Mouse (Mus musculus) urinary bladder, adult 2 months (tissue): ENCODE data around the gene Cacna2d3. TPM values are rescaled to one million over a fixed set of nuclear protein-coding genes. Genes with fewer than 3 reads are reported as not detected.

Experiments
- DNase-seq: peaks from one replicate; pipeline ENCODE4 v3.0.0; 2022; ENCODE audit warnings: low spot score
- polyA plus RNA-seq: library from polyadenylated mRNA; depleted of rRNA; stranded (reverse); fragments of >200 nt; gene quantifications from 2 replicates; pipeline ENCODE4 v1.2.3, GENCODE M21; 2012

The Cacna2d3 gene
- polyA plus RNA-seq, 1 experiment: 4.0 TPM

DNA sequence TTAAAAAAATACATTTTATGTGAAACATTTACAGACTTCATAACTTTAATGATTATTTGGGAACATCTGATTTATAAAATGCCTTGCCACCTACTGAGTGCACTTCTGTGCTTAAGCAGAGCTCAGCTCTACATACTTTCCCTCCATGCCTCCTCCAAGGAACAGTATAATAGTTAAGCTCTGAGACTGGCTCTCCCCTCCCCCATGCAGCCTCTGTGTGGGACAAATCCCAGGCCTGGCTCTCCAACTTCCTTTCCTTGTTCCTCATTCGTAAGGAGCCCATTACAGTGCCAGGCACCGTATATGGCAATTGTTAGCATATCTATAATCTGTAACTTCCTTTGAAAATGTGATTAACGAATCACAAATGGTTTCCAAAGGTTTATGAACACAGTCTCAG, 644.2 kb downstream of the Cacna2d3 start:
- no peak for DNase-seq

DNA sequence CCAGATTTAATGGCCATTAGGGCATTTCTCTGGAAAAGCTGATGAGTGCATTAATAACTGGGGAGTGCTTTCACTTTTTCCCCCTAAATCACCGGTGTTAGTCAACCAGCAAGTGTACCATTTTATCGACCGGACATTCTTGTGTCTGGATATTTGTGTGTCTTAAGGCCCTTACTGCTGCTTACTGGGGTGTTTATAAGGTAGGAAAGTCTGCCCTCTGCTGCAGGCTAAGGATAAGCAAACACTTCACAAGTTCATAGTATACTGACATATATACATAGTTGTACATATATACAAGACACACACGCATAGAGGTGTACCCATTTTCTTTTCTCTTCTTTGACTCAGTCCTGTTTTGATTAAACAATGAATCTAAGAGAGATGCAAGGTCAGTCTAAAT, 647.9 kb downstream of the Cacna2d3 start:
- no peak for DNase-seq

DNA sequence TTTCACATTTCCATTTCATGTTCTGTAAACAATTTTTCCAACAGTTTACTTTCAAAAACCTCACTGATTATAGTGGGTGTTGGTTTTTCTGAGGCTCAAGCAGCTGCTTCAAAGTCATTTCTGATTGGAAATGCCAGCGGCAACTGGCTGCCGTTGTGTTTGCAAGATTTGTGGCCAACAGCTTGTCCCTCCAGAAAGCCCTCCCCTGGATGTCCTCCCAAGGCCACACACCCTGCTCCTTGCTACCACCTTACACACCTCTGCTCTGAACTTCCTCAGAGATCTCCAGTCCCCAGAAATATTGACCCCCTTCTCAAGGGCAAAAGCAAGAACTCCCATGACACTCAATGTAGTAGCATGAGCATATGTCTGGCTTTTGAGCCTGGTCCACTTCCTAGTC, 659.0 kb downstream of the Cacna2d3 start:
- no peak for DNase-seq

DNA sequence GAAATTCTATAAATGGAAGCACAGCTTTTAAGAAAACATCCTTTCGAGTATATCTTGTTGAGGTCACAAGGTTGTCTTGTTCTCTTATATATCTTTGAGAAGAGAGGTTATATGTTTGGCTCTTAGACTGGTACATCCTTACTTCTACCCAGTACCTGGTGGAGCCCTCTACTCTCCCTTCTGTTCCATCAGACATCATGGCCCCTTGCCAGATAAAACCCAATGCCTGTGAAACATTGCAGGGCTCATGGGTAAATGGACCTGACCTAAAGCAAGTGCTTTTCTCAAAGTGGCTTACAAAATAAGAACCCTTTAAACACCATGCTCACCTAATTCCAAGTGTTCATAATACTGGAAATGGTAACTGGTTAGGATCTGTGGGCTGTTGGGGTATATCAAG, 660.2 kb downstream of the Cacna2d3 start:
- no peak for DNase-seq

DNA sequence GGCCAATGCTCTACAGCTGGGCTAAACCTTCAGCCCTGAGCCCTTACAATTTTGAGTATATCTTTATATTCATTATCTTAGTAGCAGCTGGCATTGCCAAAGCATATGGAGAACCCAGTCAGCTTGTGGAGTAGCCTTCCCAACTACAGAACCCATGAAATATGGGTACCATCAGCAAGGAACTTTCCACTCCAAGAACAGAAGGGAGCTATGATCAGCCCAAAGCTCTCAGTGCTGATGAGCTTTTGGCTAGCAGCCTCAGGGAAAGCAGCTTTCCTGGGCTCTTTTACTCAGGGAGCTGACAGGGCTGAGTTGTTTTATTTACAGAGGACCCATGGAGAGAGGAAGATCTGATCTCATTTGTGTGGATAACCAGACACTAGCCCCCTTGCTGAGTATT, 661.0 kb downstream of the Cacna2d3 start:
- no peak for DNase-seq

DNA sequence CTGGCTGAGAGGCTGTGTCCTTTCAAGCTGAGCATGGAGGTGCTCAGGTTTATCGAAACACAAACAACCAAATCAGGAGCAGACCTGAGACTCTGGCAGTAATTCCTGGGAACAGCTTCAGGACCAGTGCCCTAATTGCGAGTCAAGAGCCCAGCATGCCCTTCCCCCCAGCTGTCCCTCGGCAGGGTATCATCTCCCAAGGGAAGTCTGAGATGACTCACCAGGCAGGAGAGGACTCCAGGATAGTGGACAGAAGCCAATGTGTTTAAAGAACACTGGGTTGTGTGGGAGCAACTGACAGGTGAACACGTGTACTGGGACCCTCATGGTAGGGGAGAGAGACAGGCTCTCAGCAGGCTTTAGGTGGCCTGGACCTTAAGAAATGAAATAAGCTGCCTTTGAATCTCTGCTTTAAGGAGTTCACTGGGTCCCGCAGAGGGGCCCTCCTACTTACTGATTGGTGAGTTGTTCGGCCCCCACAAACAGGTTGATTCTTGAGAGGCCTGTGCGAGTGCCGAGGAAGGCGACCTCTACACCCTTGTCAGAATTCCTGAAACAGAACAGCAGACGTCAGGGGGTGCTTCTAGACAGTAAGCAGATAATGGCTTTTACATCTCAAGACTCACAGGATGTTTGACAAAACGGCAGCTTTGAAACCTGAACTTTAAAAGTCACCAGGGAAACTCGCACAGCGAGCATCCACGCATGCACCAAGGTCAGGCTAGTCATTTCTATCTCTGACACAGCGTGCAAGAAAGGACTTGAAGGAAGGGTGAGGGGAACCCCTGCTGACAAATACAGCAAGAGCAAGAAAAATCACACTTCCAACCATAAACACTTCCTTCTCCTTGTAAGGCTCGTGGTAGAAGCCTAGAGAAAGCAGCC, 669.5 kb downstream of the Cacna2d3 start:
- no peak for DNase-seq

DNA sequence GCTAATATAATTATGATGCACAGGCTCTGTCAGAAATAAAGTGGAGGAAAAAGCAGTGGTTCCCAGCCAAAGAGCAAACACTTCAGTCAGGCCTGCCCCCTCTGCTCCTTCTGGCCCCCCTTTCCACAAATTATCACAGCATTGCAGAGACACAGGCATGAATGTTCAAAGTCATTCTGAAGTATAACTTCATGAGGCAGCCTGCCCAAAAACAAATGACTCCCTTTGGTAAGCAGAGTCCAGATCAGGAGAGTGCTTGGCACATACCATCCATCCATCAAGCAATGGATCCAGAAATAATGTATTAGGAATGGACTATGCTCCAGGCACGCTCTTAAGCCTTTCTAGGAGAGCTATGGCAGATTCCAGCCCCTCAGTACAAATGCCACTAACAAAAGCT, 679.3 kb downstream of the Cacna2d3 start:
- DNase-seq: no peak

DNA sequence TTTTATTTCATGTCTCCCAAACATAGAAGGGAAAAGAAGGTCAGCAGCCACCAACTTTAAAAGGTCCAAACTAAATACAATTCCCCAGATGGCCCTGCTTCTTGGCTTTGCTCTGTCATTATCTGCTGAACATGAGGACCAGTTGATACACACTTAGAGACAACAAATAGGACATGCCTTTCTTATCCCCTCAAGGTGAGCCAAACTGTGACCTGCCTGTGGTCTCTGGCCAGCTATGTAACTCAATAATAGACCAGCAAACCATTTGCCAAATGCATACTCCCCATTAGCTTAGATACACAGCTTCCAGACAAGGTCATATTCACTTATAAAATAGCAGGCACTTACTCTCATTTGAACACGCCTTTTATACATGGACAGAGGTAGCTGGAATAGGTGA, 680.2 kb downstream of the Cacna2d3 start:
- DNase-seq: no peak

DNA sequence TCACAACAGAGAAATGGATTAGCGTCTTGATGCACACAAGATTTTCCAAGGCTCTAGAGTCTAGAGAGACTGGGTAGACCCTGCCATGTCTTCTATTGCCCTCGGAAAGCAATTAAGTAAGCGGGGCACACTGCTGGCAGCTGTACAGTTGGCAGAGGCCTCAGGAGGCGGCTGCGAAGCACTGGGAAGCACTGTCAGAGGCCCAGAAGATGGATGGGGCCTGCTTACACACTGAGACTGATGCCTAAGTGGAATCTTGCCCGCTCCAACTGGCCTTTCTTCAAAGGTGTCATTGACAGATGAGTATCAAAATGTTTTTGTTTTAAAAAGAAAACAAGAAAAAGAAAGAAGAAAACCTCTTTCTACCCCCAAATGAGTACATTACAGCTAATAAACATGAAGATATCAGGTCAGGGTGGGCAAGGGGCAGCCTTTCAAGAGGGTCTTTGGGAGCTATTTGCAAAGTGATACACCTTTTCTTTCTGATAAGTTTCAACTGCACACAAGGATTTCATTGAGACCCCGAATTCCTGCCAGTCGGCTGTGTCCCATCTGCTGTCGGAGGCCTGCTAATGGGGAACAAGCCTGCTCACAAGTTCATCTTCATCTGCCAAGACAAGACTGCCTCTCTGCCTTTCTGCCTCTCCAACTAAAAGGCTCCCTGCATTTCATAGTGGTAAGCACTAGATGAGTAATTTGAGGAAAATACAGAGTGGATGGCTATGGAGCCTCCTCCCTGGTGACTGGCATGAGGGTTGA, 680.9 kb downstream of the Cacna2d3 start:
- DNase-seq: no peak

DNA sequence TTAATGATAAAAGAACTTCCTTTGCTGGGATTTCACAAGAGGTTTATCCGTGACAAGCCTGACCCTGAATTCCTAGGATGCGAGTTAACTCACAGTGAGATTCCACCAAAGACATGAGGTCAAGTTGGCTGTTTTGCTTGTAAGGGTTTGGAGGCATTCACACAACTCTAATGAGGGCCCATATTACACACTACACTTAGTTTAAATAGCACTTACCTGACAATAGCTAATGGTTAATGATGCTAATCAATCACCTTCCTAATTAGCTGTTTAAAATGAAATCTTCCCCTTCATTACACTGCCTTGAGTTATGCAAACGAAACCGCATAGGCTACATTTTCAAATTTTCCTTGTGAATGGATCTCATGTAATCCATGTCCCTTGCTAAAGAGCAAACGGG, 683.4 kb downstream of the Cacna2d3 start:
- DNase-seq: no peak

DNA sequence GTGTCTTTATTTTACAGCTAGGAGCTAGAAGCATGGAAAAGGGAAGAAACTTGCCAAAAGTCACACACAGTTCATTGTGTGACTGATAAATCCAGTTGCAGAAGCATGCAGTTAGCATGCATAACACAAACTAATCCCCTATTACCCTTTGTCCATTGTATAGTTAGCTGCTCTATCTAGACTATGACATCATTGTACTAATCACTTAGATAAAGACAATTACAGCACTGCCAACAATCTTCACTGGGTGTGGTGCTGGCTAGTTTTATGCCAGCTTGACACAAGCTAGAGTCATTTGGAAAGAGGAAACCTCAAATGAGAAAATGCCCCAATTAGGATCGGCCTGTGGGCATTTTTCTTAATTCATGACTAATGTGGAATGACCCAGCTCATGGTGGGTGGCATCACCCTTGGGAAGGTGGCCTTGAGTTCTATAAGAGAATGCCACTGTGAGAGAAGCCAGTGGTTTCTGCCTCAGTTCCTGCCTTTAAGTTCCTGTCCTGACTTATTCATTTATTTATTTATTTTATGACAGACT, 689.7 kb downstream of the Cacna2d3 start:
- no peak for DNase-seq

DNA sequence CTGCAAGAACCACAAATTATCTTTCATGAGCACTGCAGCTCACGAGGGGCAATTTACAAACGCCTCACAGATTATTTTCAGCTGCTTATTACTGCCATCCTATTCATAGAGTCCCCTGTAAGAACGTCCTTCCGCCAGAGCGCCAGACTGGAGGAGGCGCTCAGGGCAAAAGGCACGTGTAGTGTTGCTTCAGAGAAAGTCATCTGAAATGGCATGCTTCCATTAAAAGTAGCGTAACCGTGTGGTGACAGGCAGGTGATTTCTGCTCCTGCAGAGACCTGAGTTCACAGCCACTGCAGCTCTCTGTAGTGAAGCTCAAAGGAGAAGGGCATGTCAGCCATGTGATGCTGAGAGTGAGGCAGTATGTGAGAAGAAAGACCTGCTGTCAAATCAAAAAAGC, 691.1 kb downstream of the Cacna2d3 start:
- DNase-seq: no peak

DNA sequence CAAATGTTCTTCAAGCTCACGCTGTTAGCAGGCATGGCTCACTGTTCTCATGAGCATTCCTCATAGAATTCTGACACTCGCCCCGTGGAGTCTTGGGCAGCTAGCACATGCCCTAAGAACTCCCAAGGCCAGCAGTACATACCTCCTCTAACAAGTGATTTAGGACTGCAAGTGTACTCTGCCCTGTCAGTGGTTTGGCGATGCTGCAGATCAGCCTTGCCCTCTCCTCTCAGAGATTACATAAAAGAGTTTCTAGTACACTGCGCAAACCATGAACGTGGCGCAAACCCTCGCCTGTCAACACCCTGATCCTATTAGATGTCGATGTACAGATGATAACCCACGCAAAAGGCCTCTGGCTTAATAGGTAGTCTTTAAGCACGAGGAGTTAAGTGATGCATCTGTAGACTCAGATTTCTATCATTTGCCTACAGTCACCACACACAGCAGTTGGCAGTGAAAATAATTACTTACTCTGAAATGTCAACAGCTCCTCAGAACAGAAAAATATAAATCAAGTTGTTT, 691.7 kb downstream of the Cacna2d3 start:
- DNase-seq: no peak

DNA sequence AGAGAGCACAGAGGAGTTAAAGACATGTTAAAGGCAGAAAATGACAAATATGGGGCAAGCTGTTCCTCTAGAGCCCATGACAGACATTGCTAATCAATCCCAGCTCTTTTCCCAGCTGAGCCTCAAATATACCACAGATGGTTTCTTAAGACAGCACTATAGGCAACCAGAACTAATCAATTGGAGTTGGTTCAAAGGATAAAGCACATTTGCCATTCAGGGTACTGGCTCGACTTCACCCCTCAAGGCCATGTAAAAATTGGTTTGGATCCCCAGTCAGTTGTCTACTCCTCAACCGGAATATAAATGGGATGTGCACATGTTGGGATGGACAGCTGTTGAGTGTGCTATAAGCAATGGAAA, 692.6 kb downstream of the Cacna2d3 start:
- DNase-seq: no peak

DNA sequence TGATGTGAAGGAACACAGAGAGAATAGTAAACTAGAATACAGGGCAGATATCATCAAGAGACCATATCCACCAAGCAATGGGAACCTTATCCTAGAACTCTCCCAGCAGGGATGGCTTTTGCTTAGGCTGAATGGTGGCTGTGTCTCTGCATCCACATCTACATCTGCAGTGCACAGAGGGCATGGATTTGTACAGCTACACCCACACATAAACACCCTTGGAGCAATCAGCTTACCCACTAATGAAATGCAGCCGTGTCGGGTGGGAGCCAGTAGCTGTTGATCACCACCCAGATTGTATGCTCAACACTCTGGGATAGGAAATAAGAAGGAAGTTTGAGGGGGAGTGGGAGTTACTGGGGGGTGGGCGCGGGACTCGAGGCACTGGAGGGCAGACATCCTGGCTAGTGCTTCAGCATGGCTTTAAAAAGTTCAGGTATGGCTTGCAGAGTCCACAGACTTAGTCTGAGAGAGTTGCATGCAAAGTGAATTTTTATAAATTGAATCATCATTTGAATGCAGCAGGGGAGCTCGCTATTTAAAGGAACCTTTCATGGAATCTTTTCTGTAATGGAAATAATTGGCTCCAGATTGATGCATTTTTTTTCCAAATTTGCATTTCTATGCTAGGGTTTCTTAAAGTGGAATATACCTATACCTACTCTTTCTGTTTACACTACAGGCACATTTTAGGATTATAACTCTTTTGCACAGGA, 693.1 kb downstream of the Cacna2d3 start:
- DNase-seq: no peak

DNA sequence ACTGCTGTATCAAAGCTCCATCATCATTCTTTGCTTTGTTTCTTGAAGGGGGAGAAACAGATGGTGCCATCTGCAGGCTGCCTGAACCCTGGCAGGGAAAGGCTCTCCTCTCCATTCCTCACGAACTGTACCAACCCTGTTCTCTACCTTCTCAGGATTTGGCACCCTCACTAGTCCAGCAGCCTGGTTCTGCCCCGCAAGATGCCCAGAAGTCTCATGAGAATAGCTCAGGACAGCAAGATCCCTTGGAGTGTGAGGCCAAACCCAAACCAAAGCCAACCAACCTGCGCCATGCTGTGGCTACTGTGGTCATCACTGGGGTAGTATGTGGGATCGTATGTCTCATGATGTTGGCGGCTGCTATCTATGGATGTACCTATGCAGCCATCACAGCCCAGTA, 694.4 kb downstream of the Cacna2d3 start:
- DNase-seq: no peak

DNA sequence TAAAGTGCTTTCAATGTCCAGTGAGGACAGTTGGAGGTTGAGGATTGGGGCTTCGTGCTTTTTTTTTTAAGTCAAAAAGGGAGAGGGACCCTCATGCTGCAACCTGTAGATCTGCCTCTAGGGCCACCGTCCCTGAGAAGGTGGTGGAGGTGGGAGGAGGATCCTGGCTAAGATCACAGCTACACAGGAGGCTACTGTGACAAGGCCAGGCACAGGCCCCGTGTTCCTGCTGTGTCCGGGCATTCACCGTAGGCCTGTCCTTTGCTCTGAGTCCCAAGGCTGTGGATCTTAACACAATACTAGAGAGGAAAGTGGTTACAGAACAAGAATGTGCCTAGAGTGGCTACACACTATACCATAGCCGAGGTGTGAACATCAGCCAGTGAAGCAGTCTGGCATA, 696.3 kb downstream of the Cacna2d3 start:
- no peak for DNase-seq

DNA sequence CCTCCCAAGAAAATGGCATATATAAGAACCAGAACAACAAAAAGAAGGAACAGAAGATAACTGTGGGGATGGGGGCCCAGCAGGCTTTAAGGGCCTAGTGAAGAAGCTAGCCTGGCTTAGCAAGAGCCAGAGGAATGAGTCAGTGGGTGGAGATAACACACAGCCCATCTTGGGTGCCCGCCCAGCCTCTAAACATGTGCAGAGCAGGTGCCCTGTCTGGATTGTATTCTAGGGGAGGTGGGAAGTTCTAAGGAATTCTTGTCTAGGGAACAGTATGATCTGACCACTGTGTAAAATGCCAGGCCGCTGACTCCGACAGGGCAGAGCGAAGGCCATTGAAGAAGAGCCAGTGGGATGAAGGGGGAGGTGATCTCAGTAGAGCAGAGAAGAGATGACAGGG, 698.4 kb downstream of the Cacna2d3 start:
- no peak for DNase-seq

DNA sequence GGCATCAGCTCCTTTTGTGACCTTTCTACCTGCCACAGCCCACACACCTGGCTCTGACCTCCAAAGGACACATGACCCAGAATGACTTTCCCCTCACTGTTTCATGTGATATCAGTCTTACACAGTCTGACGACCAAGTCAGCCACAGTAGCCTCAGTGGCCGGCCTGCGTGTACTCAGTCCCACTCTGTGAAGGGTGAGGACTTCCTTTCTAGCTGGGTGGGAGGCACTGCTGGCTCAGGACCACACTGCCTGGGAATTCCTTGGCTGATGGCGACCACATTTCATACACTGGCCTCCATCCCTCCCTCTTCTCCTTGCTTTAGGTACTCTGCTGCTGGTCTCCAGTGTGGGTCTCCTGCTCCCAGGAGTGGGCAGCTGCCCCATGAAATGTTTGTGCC, 700.4 kb downstream of the Cacna2d3 start:
- no peak for DNase-seq

DNA sequence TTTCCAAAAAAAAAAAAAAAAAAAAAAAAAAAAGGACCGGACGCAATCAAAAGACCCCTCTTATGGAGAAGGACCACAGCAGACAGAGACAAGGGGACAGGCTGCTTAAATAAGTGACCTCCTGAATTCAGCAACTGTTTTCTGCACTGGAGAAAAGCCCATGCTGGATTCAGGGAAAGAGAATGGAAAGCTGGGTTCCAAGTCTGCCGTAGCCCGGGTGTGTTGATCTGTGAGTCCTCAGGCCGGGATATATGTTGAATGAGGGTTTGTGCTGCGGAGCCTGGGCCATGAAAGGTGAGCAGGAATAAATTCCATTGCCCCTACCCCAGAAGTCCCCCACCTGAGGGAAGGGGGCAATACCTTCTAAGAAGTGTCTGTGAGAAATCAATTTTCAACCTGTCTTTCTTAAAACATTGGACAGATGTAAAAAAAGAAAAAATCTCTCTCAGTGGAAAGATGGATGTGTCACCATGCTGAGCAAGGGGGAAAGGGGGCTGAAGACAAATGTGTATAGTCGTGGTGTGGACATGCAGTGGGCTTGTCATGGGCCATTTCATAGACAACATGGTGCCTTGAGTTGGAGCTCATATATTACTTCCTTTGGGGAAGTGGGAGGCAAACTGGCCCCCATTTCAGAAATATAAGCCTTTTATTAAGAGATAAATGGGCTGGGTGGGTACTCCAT, 703.2 kb downstream of the Cacna2d3 start:
- DNase-seq: no peak

DNA sequence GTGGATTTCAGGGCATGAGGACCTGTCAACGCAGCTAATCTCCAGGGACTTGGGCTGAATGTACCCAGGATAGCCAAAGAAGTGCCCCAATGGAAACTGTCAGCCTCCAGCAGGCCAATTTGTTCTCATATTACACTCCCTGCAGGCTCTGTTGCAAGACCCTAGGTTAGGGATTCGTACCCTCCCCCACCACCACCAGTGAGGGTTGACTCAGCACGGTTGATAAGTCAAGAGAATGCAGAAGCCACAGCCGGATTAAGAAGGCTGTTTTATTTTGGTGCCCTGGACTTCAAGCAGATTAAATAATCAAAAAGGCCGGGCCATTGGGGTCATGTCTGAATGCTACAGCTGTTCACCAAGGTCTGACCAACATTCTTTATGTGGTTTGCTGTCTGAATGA, 703.8 kb downstream of the Cacna2d3 start, which contains the start of gene Lrtm1:
TSS of gene Lrtm1 (plus strand) at position 326 of the 400 bp plus-strand sequence.
- no peak for DNase-seq
